In the genomic region with DNA sequence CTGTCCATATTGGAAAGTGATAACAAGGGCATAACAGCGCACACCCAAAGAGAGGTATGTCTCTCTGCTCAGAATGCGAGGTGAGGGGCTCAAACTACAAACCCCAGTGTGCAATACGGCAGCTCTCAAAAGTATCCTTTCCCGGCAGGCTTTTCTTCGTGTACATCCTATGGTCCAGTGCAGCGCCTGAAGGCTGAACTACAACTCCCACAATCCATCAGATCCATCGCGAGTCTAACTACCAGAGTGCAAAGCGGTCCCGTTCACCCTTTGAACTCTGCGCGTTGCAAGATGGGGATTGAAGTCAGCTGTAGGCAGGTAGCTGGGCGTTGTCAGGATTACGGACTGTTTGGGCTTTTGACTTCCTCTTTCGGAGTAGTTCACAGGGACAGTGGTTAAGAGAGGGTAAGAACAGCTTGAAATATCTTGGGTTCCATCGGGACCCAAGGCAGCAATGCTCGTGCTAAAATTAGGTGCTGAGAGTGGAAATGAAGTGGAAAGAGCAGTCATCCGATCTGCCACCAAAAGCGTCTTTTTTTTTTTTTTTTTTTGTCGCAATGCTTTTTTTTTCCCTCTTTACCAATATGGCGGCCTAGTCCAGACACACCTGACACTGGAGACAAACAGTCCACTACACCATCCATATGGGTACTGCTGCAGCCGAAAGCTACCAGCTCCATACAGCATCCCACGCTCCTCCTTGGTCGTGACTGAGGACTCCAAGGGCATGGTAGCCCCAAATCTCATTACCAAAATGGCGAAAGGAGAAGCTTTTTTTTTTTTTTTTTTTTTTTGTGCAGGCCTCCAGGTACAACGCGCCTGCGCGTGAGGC, we compare ENCODE assay signal across 8 mouse cellular contexts. TPM values are rescaled to one million over a fixed set of nuclear protein-coding genes. Genes with fewer than 3 reads are reported as not detected.
DNase-seq lines count a peak whose midpoint lies in the region; ATAC-seq and TF ChIP-seq lines count a peak whose summit lies in the region.

No protein-coding gene starts in this region.

- H3K4me3 ChIP-seq in G1E (ENCODE audit: low read depth, low read length), result peak overlapping the region; percentile 93
- peak overlapping the region; percentile 83 for H3K4me3 ChIP-seq in forebrain, embryonic 15.5 days
- H3K4me3 ChIP-seq in lung, adult 2 months (replicated peaks; ENCODE audit: extremely low read depth, low read depth, low read length), result peak overlapping the region; percentile 98

- H3K4me1 ChIP-seq in G1E (ENCODE audit: insufficient read depth, low read depth, low read length), result peaks cover 37% of the 10 kb centered on the region
- H3K4me1 ChIP-seq in forebrain, embryonic 15.5 days, result peaks cover 26% of the 10 kb centered on the region
- H3K4me1 ChIP-seq in lung, adult 2 months (ENCODE audit: control insufficient read depth, insufficient read depth, low read length), result peaks cover 6% of the 10 kb centered on the region; the same call in 1 of the 2 replicates

- TF ChIP-seq CTCF in G1E (IDR thresholded peaks at IDR 0.05; ENCODE audit: low read depth, low read length), result no peak
- TF ChIP-seq CTCF in lung, adult 2 months (IDR thresholded peaks at IDR 0.05; ENCODE audit: insufficient read depth, low read length), result no peak

- peak; percentile 87 for DNase-seq in G1E (ENCODE audit: low spot score)
- DNase-seq in cerebellum, adult 11-12 months, result peak; percentile 98
- DNase-seq in heart, postnatal 25 days (ENCODE audit: low spot score), result peak; percentile 93
- DNase-seq in layer of hippocampus, adult 18-20 months (ENCODE audit: low spot score in 2 of 2), result peak; percentile 96 to 99
- DNase-seq in lung, adult 2 months, result peak; percentile 91
- peak; percentile 93 to 98 for DNase-seq in thymus, adult 18-20 months

- H3K36me3 ChIP-seq in G1E (replicated peaks), result peaks cover 27% of the 10 kb centered on the region
- H3K36me3 ChIP-seq in forebrain, embryonic 15.5 days, result peaks cover 26% of the 10 kb centered on the region

- TF ChIP-seq POLR2A in lung, adult 2 months (IDR thresholded peaks at IDR 0.05; ENCODE audit: borderline replicate concordance, extremely low read depth, low read depth, low read length), result peak; percentile 61; the same call in 1 of the 2 replicates

- no peaks in the 10 kb centered on the region for H3K9me3 ChIP-seq in G1E (replicated peaks)
- H3K9me3 ChIP-seq in forebrain, embryonic 15.5 days, result no peaks in the 10 kb centered on the region

- peak overlapping the region; percentile 45 for H3K4me2 ChIP-seq in forebrain, embryonic 15.5 days (replicated peaks)

- H3K27ac ChIP-seq in forebrain, embryonic 15.5 days (replicated peaks), result peak overlapping the region; percentile 99

- H3K9ac ChIP-seq in forebrain, embryonic 15.5 days (replicated peaks), result peak overlapping the region; percentile 54

- peak; percentile 85 for ATAC-seq in G1E (ENCODE audit: extremely low read depth, insufficient number of reproducible peaks, low FRiP score, poor library complexity, severe bottlenecking)
- ATAC-seq in forebrain, embryonic 15.5 days (replicated peaks), result peak; percentile 91
- ATAC-seq in neutrophil, adult 5-6 weeks (ENCODE audit: extremely low read depth, insufficient number of reproducible peaks, low FRiP score, poor library complexity, severe bottlenecking), result peak; percentile 81

- peaks cover 20% of the 10 kb centered on the region for H3K27me3 ChIP-seq in G1E (ENCODE audit: insufficient read depth, low read length)
- H3K27me3 ChIP-seq in forebrain, embryonic 15.5 days, result no peaks in the 10 kb centered on the region; the same call in 1 of the 2 replicates

- under 1% methylated on average over 29 of the region's 29 CpGs for WGBS in forebrain, embryonic 15.5 days
- WGBS in lung, adult 2 months, result under 1% methylated on average over 29 of the region's 29 CpGs

- intact Hi-C loops in heart, postnatal 25 days (cut with DNase I), result no loop called here

RNA-seq across cellular contexts. Expression of a gene that starts 0.7 kb away (rescaled TPM):
- 157 and 172 TPM in 2 replicates for total RNA-seq in G1E (2014; fragmentation: Nextera tagmentation)
- total RNA-seq in G1E (2017), result 23.0 and 24.7 TPM in 2 replicates
- polyA plus RNA-seq in G1E (2012), result 212 and 215 TPM in 2 replicates
- 22.5 and 26.0 TPM in 2 replicates for polyA plus RNA-seq in forebrain, embryonic 15.5 days (2015; fragmentation: Nextera tagmentation; extraction: Ambion mirVana)
- 10 to 100 TPM; 23.7 to 28.6 TPM for total RNA-seq in heart, postnatal 25 days (2021)
- total RNA-seq in layer of hippocampus, adult 18-20 months (2021), result 10 to 100 TPM; 52.6 to 55.4 TPM
- 50.4 and 55.3 TPM in 2 replicates for polyA plus RNA-seq in lung, adult 2 months (2012; rRNA removed)
- 87.8 and 113 TPM in 2 replicates for total RNA-seq in neutrophil, adult 5-6 weeks (2017)

RNA-seq across cellular contexts. Expression of a gene that starts 50.3 kb away (rescaled TPM):
- total RNA-seq in G1E (2014; fragmentation: Nextera tagmentation) (7.2 and 11.0 TPM in 2 replicates), G1E (2017) (9.2 and 10.0 TPM in 2 replicates)
- polyA plus RNA-seq in G1E (2012), result 6.9 and 7.9 TPM in 2 replicates
- polyA plus RNA-seq in forebrain, embryonic 15.5 days (2015; fragmentation: Nextera tagmentation; extraction: Ambion mirVana), result 32.8 and 33.4 TPM in 2 replicates
- total RNA-seq in heart, postnatal 25 days (2021), result 1 to 10 TPM; 3.2 to 4.4 TPM
- total RNA-seq in layer of hippocampus, adult 18-20 months (2021), result 1 to 10 TPM; 5.0 TPM
- 7.9 and 8.7 TPM in 2 replicates for polyA plus RNA-seq in lung, adult 2 months (2012; rRNA removed)
- 0.61 and 1.2 TPM in 2 replicates for total RNA-seq in neutrophil, adult 5-6 weeks (2017)

RNA-seq across cellular contexts. Expression of a gene that starts 51.2 kb away (rescaled TPM):
- total RNA-seq in G1E (2014; fragmentation: Nextera tagmentation) (not detected in 2 replicates), G1E (2017) (0.11 TPM in 1 of 2 replicates, not detected in the other)
- 0.03 and 0.10 TPM in 2 replicates for polyA plus RNA-seq in G1E (2012)
- 243 and 249 TPM in 2 replicates for polyA plus RNA-seq in forebrain, embryonic 15.5 days (2015; fragmentation: Nextera tagmentation; extraction: Ambion mirVana)
- total RNA-seq in heart, postnatal 25 days (2021), result under 1 TPM; 0.21 to 0.22 TPM
- total RNA-seq in layer of hippocampus, adult 18-20 months (2021), result 100 to 1,000 TPM; 161 to 167 TPM
- polyA plus RNA-seq in lung, adult 2 months (2012; rRNA removed), result 0.12 and 0.19 TPM in 2 replicates
- total RNA-seq in neutrophil, adult 5-6 weeks (2017), result not detected in 2 replicates

RNA-seq across cellular contexts. Expression of a gene that starts 55.9 kb away (rescaled TPM):
- total RNA-seq in G1E (2014; fragmentation: Nextera tagmentation) (18.0 and 19.4 TPM in 2 replicates), G1E (2017) (20.6 and 21.3 TPM in 2 replicates)
- polyA plus RNA-seq in G1E (2012), result 13.8 and 15.6 TPM in 2 replicates
- 90.2 and 98.3 TPM in 2 replicates for polyA plus RNA-seq in forebrain, embryonic 15.5 days (2015; fragmentation: Nextera tagmentation; extraction: Ambion mirVana)
- total RNA-seq in heart, postnatal 25 days (2021), result 10 to 100 TPM; 59.3 to 61.2 TPM
- 10 to 100 TPM; 73.6 to 75.9 TPM for total RNA-seq in layer of hippocampus, adult 18-20 months (2021)
- polyA plus RNA-seq in lung, adult 2 months (2012; rRNA removed), result 114 and 145 TPM in 2 replicates
- total RNA-seq in neutrophil, adult 5-6 weeks (2017), result 22.8 and 23.2 TPM in 2 replicates

Comparison
In these comparisons a context has a peak if more than half of its experiments do, and no peak if none do; other contexts are left out.
1. Peak in every context shown above with its lines: DNase-seq, ATAC-seq, H3K4me3 ChIP-seq and H3K27ac ChIP-seq.
2. RNA of a gene that starts 51.2 kb away (total RNA-seq): 161 to 167 TPM in layer of hippocampus, adult 18-20 months; 0.11 TPM in G1E, 0.21 to 0.22 TPM in heart, postnatal 25 days and not detected in neutrophil, adult 5-6 weeks; every median in the first group is over 10 times any median in the second.